Mouse (Mus musculus) cerebellum, postnatal 36 days (tissue): Measurements from ENCODE around the gene Ubc.
A peak's percentile ranks its signal among the peaks of the same experiment; 100 is the strongest.
"Not testable (repeated sequence)": the region's sequence is repeated elsewhere in the genome, so short reads cannot be mapped to it uniquely, and the experiment has no call there.

Experiments
- DNase-seq, 2 experiments: peaks; one replicate each; pipeline ENCODE4 v3.0.0; 2021 to 2022; ENCODE audit warnings: mixed read lengths in 2 of 2

Ubc gene

GRCm38 (mm10) chr5:125404536-125404902, 14.5 kb upstream of the Ubc start:
- DNase-seq = no peak

- peak; percentile 70 to 76 for DNase-seq
Observed at GRCm38 (mm10) chr5:125403481-125404465, 13.8 kb upstream of the Ubc start.

- no peak for DNase-seq
Observed at GRCm38 (mm10) chr5:125402991-125403390, 13.0 kb upstream of the Ubc start.

- no peak for DNase-seq
Observed at GRCm38 (mm10) chr5:125402476-125402875, 12.5 kb upstream of the Ubc start.

- no peak for DNase-seq
Observed at GRCm38 (mm10) chr5:125400903-125401302, 10.9 kb upstream of the Ubc start.

GRCm38 (mm10) chr5:125395008-125395407, 5.0 kb upstream of the Ubc start:
- DNase-seq = no peak

GRCm38 (mm10) chr5:125393622-125394603, 3.9 kb upstream of the Ubc start:
- peak; percentile 43 to 50 for DNase-seq

- DNase-seq = peak; percentile 96 to 98
Observed at GRCm38 (mm10) chr5:125392977-125393621, 3.1 kb upstream of the Ubc start.

- DNase-seq = peak in 1 of 2 experiments; percentile 33
Observed at GRCm38 (mm10) chr5:125392618-125392976, 2.6 kb upstream of the Ubc start.

- not testable (repeated sequence) for DNase-seq
Observed at GRCm38 (mm10) chr5:125392176-125392575, 2.2 kb upstream of the Ubc start.

- peak; percentile 65 to 73 for DNase-seq
Observed at GRCm38 (mm10) chr5:125391609-125392008, 1.6 kb upstream of the Ubc start.

- DNase-seq = no peak
Observed at GRCm38 (mm10) chr5:125390906-125391477, 990 bp upstream of the Ubc start.

- DNase-seq = peak; percentile 72 to 78
Observed at GRCm38 (mm10) chr5:125389131-125389578, 847 bp downstream of the Ubc start, which contains the start of gene Gm10382. TSS of gene Gm10382 (plus strand) at chr5:125389322.

GRCm38 (mm10) chr5:125388358-125389092, 1.5 kb downstream of the Ubc start:
- DNase-seq = no peak

GRCm38 (mm10) chr5:125387295-125387694, 2.7 kb downstream of the Ubc start:
- DNase-seq = not testable (repeated sequence)

- DNase-seq = no peak
Observed at GRCm38 (mm10) chr5:125385215-125385940, 4.6 kb downstream of the Ubc start.

- DNase-seq = no peak
Observed at GRCm38 (mm10) chr5:125384512-125385214, 5.3 kb downstream of the Ubc start.

GRCm38 (mm10) chr5:125383637-125384420, 6.2 kb downstream of the Ubc start:
- no peak for DNase-seq
